In the genomic region with DNA sequence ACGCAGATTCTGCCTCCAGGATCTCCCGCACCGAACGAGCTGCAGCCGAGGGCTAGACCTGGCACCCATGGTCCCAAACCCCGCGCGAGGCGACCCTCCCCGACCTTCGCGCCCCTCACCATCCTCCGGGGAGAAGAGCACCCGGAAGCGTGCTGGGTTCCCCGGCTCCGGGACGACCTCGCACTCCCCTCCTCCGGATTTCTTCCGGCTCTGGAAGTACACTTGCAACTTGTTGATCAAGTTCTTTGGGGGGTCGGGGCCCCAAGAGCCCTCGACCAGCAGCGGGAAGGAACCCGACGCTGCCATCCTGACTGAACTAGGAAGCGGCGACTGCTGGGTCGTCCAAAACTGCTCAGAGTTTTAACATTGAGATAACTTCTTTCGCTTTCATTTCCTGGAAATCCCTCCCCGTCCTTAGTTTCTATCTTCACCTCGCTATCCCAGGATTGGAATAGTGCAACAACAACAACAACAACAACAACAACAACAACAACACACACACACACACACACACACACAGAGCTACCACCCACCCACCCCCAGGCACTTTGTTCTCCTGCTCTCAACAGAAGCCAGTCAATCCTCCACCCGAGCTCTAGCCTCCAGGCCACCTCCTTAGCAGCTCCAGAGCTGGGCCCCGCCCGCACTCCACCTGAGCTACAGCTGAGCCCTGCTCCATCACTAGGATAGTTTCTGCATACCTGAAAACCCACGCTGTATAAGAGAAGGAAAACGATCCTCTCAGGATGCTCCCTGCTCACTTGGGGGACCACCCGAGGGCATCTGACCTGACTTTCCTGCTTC, we compare ENCODE assay signal across 8 mouse cellular contexts. TPM values are rescaled to one million over a fixed set of nuclear protein-coding genes. Genes with fewer than 3 reads are reported as not detected.
DNase-seq lines count a peak whose midpoint lies in the region; ATAC-seq and TF ChIP-seq lines count a peak whose summit lies in the region.

A gene (minus strand): TSS at position 497 of the 804 bp plus-strand sequence.

- H3K9me3 ChIP-seq in intestine, embryonic 16.5 days (ENCODE audit: control insufficient read depth, low read length), result no peaks in the 10 kb centered on the region
- H3K9me3 ChIP-seq in liver, postnatal 0 days (ENCODE audit: low read length), result no peaks in the 10 kb centered on the region
- H3K9me3 ChIP-seq in neural tube, embryonic 12.5 days, result no peaks in the 10 kb centered on the region

- peak; percentile 81 for ATAC-seq in intestine, embryonic 16.5 days
- peak; percentile 84 for ATAC-seq in liver, postnatal 0 days
- ATAC-seq in neural tube, embryonic 12.5 days (ENCODE audit: low FRiP score, low read depth), result 0 out of 2 replicates have a peak, but pooled peaks have one; percentile 17

- peaks cover 5% of the 10 kb centered on the region; the same call in 1 of the 2 replicates for H3K27me3 ChIP-seq in intestine, embryonic 16.5 days (replicated peaks; ENCODE audit: control insufficient read depth, insufficient read depth, low read length)
- H3K27me3 ChIP-seq in liver, postnatal 0 days (ENCODE audit: insufficient read depth, low read length), result peaks cover 8% of the 10 kb centered on the region; the same call in 1 of the 2 replicates
- peaks cover 29% of the 10 kb centered on the region for H3K27me3 ChIP-seq in neural tube, embryonic 12.5 days (replicated peaks)

- TF ChIP-seq EP300 in liver, postnatal 0 days (IDR thresholded peaks at IDR 0.05; ENCODE audit: low read depth), result no peak

- peaks cover 7% of the 10 kb centered on the region for H3K4me1 ChIP-seq in intestine, embryonic 16.5 days (ENCODE audit: control insufficient read depth, insufficient read depth, low read length)
- H3K4me1 ChIP-seq in liver, postnatal 0 days (ENCODE audit: insufficient read depth), result peaks cover 30% of the 10 kb centered on the region
- peaks cover 18% of the 10 kb centered on the region for H3K4me1 ChIP-seq in neural tube, embryonic 12.5 days

- H3K27ac ChIP-seq in left cerebral cortex, adult 2 months, result peak within 1 kb of the TSS; percentile 74; the same call in 1 of the 2 replicates
- 0 out of 2 replicates have a peak within 1 kb of the TSS, but pooled peaks have one; percentile 14 for H3K27ac ChIP-seq in intestine, embryonic 16.5 days (ENCODE audit: low read length)
- H3K27ac ChIP-seq in liver, postnatal 0 days (ENCODE audit: low read depth), result peak within 1 kb of the TSS; percentile 90
- H3K27ac ChIP-seq in neural tube, embryonic 12.5 days, result no peak within 1 kb of the TSS

- no peak for DNase-seq in left cerebral cortex, adult 2 months (ENCODE audit: extremely low spot score in 1 of 2, low spot score in 2 of 2)
- no peak for DNase-seq in left cerebral cortex, adult 9 months (ENCODE audit: low spot score in 2 of 2)
- DNase-seq in c-Kit-positive CD71-positive TER-119-positive erythroid progenitor cells, embryonic 14.5 days (ENCODE audit: low spot score), result peak; percentile 51
- peak; percentile 97 for DNase-seq in heart, adult 11 months
- DNase-seq in liver, postnatal 0 days, result peak; percentile 68
- peak; percentile 78 for DNase-seq in thymus, postnatal 4 days

- intact Hi-C loops in left cerebral cortex, adult 2 months (cut with DNase I), result no loop called here

- peak within 1 kb of the TSS; percentile 87 for H3K9ac ChIP-seq in intestine, embryonic 16.5 days (ENCODE audit: low read depth, low read length)
- H3K9ac ChIP-seq in liver, postnatal 0 days (replicated peaks), result peak within 1 kb of the TSS; percentile 98
- peak within 1 kb of the TSS; percentile 53; the same call in 1 of the 2 replicates for H3K9ac ChIP-seq in neural tube, embryonic 12.5 days

- 1% methylated on average over 38 of the region's 38 CpGs for WGBS in intestine, embryonic 16.5 days
- WGBS in liver, postnatal 0 days (ENCODE audit: insufficient replicate concordance), result under 1% methylated on average over 36 of the region's 38 CpGs
- WGBS in neural tube, embryonic 12.5 days, result under 1% methylated on average over 38 of the region's 38 CpGs

- peak within 1 kb of the TSS; percentile 72 for H3K4me3 ChIP-seq in left cerebral cortex, adult 2 months
- H3K4me3 ChIP-seq in intestine, embryonic 16.5 days (ENCODE audit: low read length), result peak within 1 kb of the TSS; percentile 68
- peak within 1 kb of the TSS; percentile 99 for H3K4me3 ChIP-seq in liver, postnatal 0 days (ENCODE audit: low read depth, low read length)
- H3K4me3 ChIP-seq in neural tube, embryonic 12.5 days, result peak within 1 kb of the TSS; percentile 48

- H3K4me2 ChIP-seq in intestine, embryonic 16.5 days (ENCODE audit: low read depth, low read length), result peak within 1 kb of the TSS; percentile 56
- peak within 1 kb of the TSS; percentile 80 for H3K4me2 ChIP-seq in liver, postnatal 0 days (ENCODE audit: low read depth, low read length)
- peak within 1 kb of the TSS; percentile 88 for H3K4me2 ChIP-seq in neural tube, embryonic 12.5 days (replicated peaks)

- no peaks in the 10 kb centered on the region for H3K36me3 ChIP-seq in intestine, embryonic 16.5 days (ENCODE audit: control insufficient read depth, insufficient read depth, low read length)
- peaks cover 5% of the 10 kb centered on the region for H3K36me3 ChIP-seq in liver, postnatal 0 days (replicated peaks; ENCODE audit: insufficient read depth, low read length)
- H3K36me3 ChIP-seq in neural tube, embryonic 12.5 days, result no peaks in the 10 kb centered on the region

- no peak for TF ChIP-seq CTCF in left cerebral cortex, adult 2 months (IDR thresholded peaks at IDR 0.05)
- no peak for TF ChIP-seq CTCF in liver, postnatal 0 days (IDR thresholded peaks at IDR 0.05; ENCODE audit: low read depth)

RNA-seq across cellular contexts. Expression of the gene that starts here (rescaled TPM):
- total RNA-seq in left cerebral cortex, adult 2 months (2021), result 1 to 10 TPM; 1.1 to 1.4 TPM
- polyA plus RNA-seq in intestine, embryonic 16.5 days (2015; fragmentation: Nextera tagmentation; extraction: Ambion mirVana), result 2.2 TPM in 2 replicates
- polyA plus RNA-seq in liver, postnatal 0 days (2015; fragmentation: Nextera tagmentation; extraction: Ambion mirVana), result 2.1 and 2.3 TPM in 2 replicates
- polyA plus RNA-seq in neural tube, embryonic 12.5 days (2016; fragmentation: Nextera tagmentation; extraction: Ambion mirVana), result 0.56 and 0.57 TPM in 2 replicates

Comparison
In these comparisons a context has a peak if more than half of its experiments do, and no peak if none do; other contexts are left out.
1. Peak in ATAC-seq, H3K4me3 ChIP-seq, H3K9ac ChIP-seq and H3K4me2 ChIP-seq in neural tube, embryonic 12.5 days; RNA of the gene not detected or under 1 TPM.
2. DNase-seq: peak in c-Kit-positive CD71-positive TER-119-positive erythroid progenitor cells, embryonic 14.5 days (single experiment), heart, adult 11 months (single experiment), liver, postnatal 0 days (single experiment) and thymus, postnatal 4 days (single experiment); none in left cerebral cortex, adult 2 months (0 of 2) and left cerebral cortex, adult 9 months (0 of 2).
3. H3K4me3 ChIP-seq: peak in every context shown above with its lines; median percentile 99 in liver, postnatal 0 days; 72 in left cerebral cortex, adult 2 months; 68 in intestine, embryonic 16.5 days; 48 in neural tube, embryonic 12.5 days.
4. ATAC-seq: peak in every context shown above with its lines; median percentile 84 in liver, postnatal 0 days; 81 in intestine, embryonic 16.5 days; 17 in neural tube, embryonic 12.5 days.
5. Peak in every context shown above with its lines, with median percentiles within 50 percentile points of each other: H3K4me2 ChIP-seq and H3K9ac ChIP-seq.